In genomic region chr17:44388916-44389315, GRCm38 (mm10) we compare ENCODE assay signal across 24 mouse cellular contexts.
DNase-seq lines count a peak whose midpoint lies in the region; ATAC-seq and TF ChIP-seq lines count a peak whose summit lies in the region.
"Had no signal": no experiment of that assay in that cellular context is flagged by ENCODE, and none has a peak within 500 bp of the region (broad histone marks: within the 10 kb centered on the region; RNA-seq: fewer than 3 reads in every experiment).

No protein-coding gene starts in this region.

- H3K4me2 ChIP-seq in neural tube, embryonic 15.5 days: no peak overlapping the region
- H3K4me2 ChIP-seq in CH12.LX (ENCODE audit: insufficient read depth, low read depth, poor library complexity, severe bottlenecking): peak overlapping the region; percentile 50
- H3K4me2 ChIP-seq: embryonic facial prominence, embryonic 13.5 days; embryonic facial prominence, embryonic 15.5 days; forebrain, embryonic 12.5 days had no signal

- in situ Hi-C loops in CH12.LX (cut with MboI; ENCODE audit: low pct_ligation_motif_present, low pct_unique_long_range_greater_than_20kb, low sequenced_read_pairs): no loop called here

- H3K9me3 ChIP-seq in neural tube, embryonic 15.5 days (replicated peaks): no peaks in the 10 kb centered on the region
- H3K9me3 ChIP-seq in CH12.LX (replicated peaks; ENCODE audit: low read length): no peaks in the 10 kb centered on the region
- H3K9me3 ChIP-seq: embryonic facial prominence, embryonic 13.5 days; embryonic facial prominence, embryonic 15.5 days; forebrain, embryonic 10.5 days; forebrain, embryonic 12.5 days had no signal

- H3K36me3 ChIP-seq in neural tube, embryonic 15.5 days: no peaks in the 10 kb centered on the region
- H3K36me3 ChIP-seq in CH12.LX (replicated peaks in 1 of 2; ENCODE audit: control insufficient read depth in 1 of 2, insufficient read depth in 1 of 2, low read length in 1 of 2): no peaks in the 10 kb centered on the region
- H3K36me3 ChIP-seq: embryonic facial prominence, embryonic 13.5 days; embryonic facial prominence, embryonic 15.5 days; forebrain, embryonic 10.5 days; forebrain, embryonic 12.5 days had no signal

- ATAC-seq in neural tube, embryonic 15.5 days (ENCODE audit: low FRiP score): peak; percentile 31; the same call in 1 of the 2 replicates
- ATAC-seq: activated CD4-positive, CD25-positive, alpha-beta regulatory T cell, adult 4 months; CD4-positive, CD25-positive, alpha-beta regulatory T cell, adult 4 months; forebrain, embryonic 14.5 days; forebrain, embryonic 16.5 days had no signal

- dilution Hi-C loops in CH12.LX (cut with MboI; ENCODE audit: extremely low pct_ligation_motif_present, extremely low pct_unique_long_range_greater_than_20kb, low sequenced_read_pairs): no loop called here

- TF ChIP-seq POLR2A in CH12.LX (IDR thresholded peaks at IDR 0.05; ENCODE audit: low read depth, low read length): peak; percentile 52; the same call in 1 of the 2 replicates

- no peak for TF ChIP-seq RAD21 in CH12.LX (IDR thresholded peaks at IDR 0.05; ENCODE audit: low read depth, low read length)

- H3K27me3 ChIP-seq in neural tube, embryonic 15.5 days (replicated peaks): no peaks in the 10 kb centered on the region; the same call in 1 of the 2 replicates
- no peaks in the 10 kb centered on the region for H3K27me3 ChIP-seq in CH12.LX (replicated peaks)
- H3K27me3 ChIP-seq: embryonic facial prominence, embryonic 13.5 days; embryonic facial prominence, embryonic 15.5 days had no signal

- no peak overlapping the region for H3K27ac ChIP-seq in neural tube, embryonic 15.5 days (replicated peaks)
- no peak overlapping the region for H3K27ac ChIP-seq in CH12.LX (ENCODE audit: insufficient read depth, low read depth)
- H3K27ac ChIP-seq: embryonic facial prominence, embryonic 13.5 days; embryonic facial prominence, embryonic 15.5 days; forebrain, embryonic 10.5 days; forebrain, embryonic 12.5 days had no signal

- WGBS in neural tube, embryonic 15.5 days: 89% methylated on average over 2 of the region's 2 CpGs

- no peak overlapping the region for H3K9ac ChIP-seq in neural tube, embryonic 15.5 days (replicated peaks)
- H3K9ac ChIP-seq in CH12.LX (ENCODE audit: insufficient read depth, low read depth): peak overlapping the region; percentile 63
- H3K9ac ChIP-seq: embryonic facial prominence, embryonic 13.5 days; embryonic facial prominence, embryonic 15.5 days; forebrain, embryonic 12.5 days had no signal

- H3K4me3 ChIP-seq in neural tube, embryonic 15.5 days (replicated peaks): no peak overlapping the region
- peak overlapping the region; percentile 31 to 54 (median 40) for H3K4me3 ChIP-seq in CH12.LX (replicated peaks in 1 of 3; ENCODE audit: low read depth in 2 of 3, low read length in 2 of 3, poor library complexity in 1 of 3)
- H3K4me3 ChIP-seq: embryonic facial prominence, embryonic 13.5 days; embryonic facial prominence, embryonic 15.5 days; erythroblast, embryonic 14.5 days; forebrain, embryonic 10.5 days; forebrain, embryonic 12.5 days had no signal

- H3K4me1 ChIP-seq in neural tube, embryonic 15.5 days: no peaks in the 10 kb centered on the region
- peaks cover 0 to 4% of the 10 kb centered on the region in 2 experiments; a peak in 1 of 4 replicates for H3K4me1 ChIP-seq in CH12.LX (ENCODE audit: control insufficient read depth in 1 of 2, insufficient read depth in 2 of 2)
- H3K4me1 ChIP-seq: forebrain, embryonic 10.5 days; forebrain, embryonic 12.5 days had no signal

- H3K79me2 ChIP-seq in CH12.LX (replicated peaks; ENCODE audit: control insufficient read depth, extremely low read depth, insufficient read depth, poor library complexity, severe bottlenecking): no peaks in the 10 kb centered on the region

- no peak for TF ChIP-seq CTCF in CH12.LX (conservative IDR thresholded peaks at IDR 0.05 in 1 of 2, IDR thresholded peaks at IDR 0.05 in 1 of 2; ENCODE audit: low read depth in 2 of 2, low read length in 2 of 2)

- DNase-seq in neural tube, embryonic 10.5 days (ENCODE audit: extremely low spot score, low spot score): no peak
- DNase-seq in CH12.LX (ENCODE audit: extremely low read depth): peak; percentile 53
- no peak for DNase-seq in layer of hippocampus, postnatal 10 days (ENCODE audit: low spot score in 2 of 2)
- DNase-seq in adrenal gland, postnatal 25 days: no peak
- DNase-seq: adrenal gland, adult 8-10 months; adrenal gland, postnatal 14 days; B cell, adult 2 months; cerebellum, adult 11 months; cerebellum, adult 18-20 months; cerebellum, adult 8-10 months; cerebellum, adult 9-11 months; cerebellum, postnatal 14 days; cerebellum, postnatal 36 days; embryo, embryonic 11 days had no signal

- no peak for TF ChIP-seq EP300 in CH12.LX (IDR thresholded peaks at IDR 0.05; ENCODE audit: low read length)

TF ChIP-seq in CH12.LX, 34 proteins besides CTCF, POLR2A, EP300 and RAD21:
- TF ChIP-seq JUND (conservative IDR thresholded peaks at IDR 0.05; ENCODE audit: low read depth, low read length) (no peak), USF1 (IDR thresholded peaks at IDR 0.05; ENCODE audit: low read depth, low read length) (no peak), MXI1 (IDR thresholded peaks at IDR 0.05; ENCODE audit: low read depth, low read length) (0 out of 2 replicates have a peak, but pooled peaks have one; percentile 37), ETS1 (conservative IDR thresholded peaks at IDR 0.05; ENCODE audit: low read depth, low read length) (no peak), TCF12 (IDR thresholded peaks at IDR 0.05; ENCODE audit: low read depth, low read length) (0 out of 2 replicates have a peak, but pooled peaks have one; percentile 10), MAZ (IDR thresholded peaks at IDR 0.05; ENCODE audit: low read depth, low read length) (no peak), USF2 (conservative IDR thresholded peaks at IDR 0.05; ENCODE audit: low read depth, low read length) (no peak), MEF2A (IDR thresholded peaks at IDR 0.05; ENCODE audit: borderline replicate concordance, low read depth, low read length) (no peak), JUN (IDR thresholded peaks at IDR 0.05; ENCODE audit: insufficient read depth, low read depth, low read length) (no peak), ELF1 (IDR thresholded peaks at IDR 0.05; ENCODE audit: low read depth, low read length) (peak; percentile 31; the same call in 1 of the 2 replicates), KAT2A (IDR thresholded peaks at IDR 0.05; ENCODE audit: insufficient replicate concordance, low read length) (no peak), ZNF384 (IDR thresholded peaks at IDR 0.05; ENCODE audit: low read depth, low read length) (no peak), GABPA (IDR thresholded peaks at IDR 0.05; ENCODE audit: insufficient replicate concordance, low read depth, low read length) (no peak), CHD1 (IDR thresholded peaks at IDR 0.05; ENCODE audit: low read depth, low read length) (no peak), ZKSCAN1 (IDR thresholded peaks at IDR 0.05; ENCODE audit: borderline replicate concordance, low read depth, low read length) (no peak), SIN3A (IDR thresholded peaks at IDR 0.05; ENCODE audit: low read length) (peak; percentile 27; the same call in 1 of the 2 replicates), HCFC1 (IDR thresholded peaks at IDR 0.05; ENCODE audit: low read depth, low read length) (peak; percentile 48; the same call in 1 of the 2 replicates), TBP (conservative IDR thresholded peaks at IDR 0.05; ENCODE audit: low read depth, low read length) (0 out of 2 replicates have a peak, but pooled peaks have one; percentile 32)
